Mouse (Mus musculus) limb, embryonic 15.5 days (tissue): Measurements from ENCODE around the gene Neurl4. TPM values are rescaled to one million over a fixed set of nuclear protein-coding genes. Genes with fewer than 3 reads are reported as not detected.

Experiments
- ATAC-seq: fragments of 200-750 bp; cut with Nextera tagmentation; 2 replicates; pipeline ENCODE4 v1.8.0; 2017; ENCODE audit warnings: low read depth, moderate TSS enrichment; ENCODE audit not compliant: insufficient number of reproducible peaks, low FRiP score, low TSS enrichment
- H3K27ac ChIP-seq: fragments of 300-500 bp; sonication (generic); 2 replicates; pipeline ENCODE4 v1.5.1; 2015; ENCODE audit warnings: moderate library complexity, mild to moderate bottlenecking, inconsistent platforms
- H3K27me3 ChIP-seq: fragments of 300-500 bp; sonication (generic); 2 replicates; pipeline ENCODE4 v1.6.1; 2015; ENCODE audit warnings: inconsistent platforms
- H3K36me3 ChIP-seq: fragments of 300-500 bp; sonication (generic); 2 replicates; pipeline ENCODE4 v1.6.1; 2015; ENCODE audit warnings: inconsistent platforms
- H3K4me1 ChIP-seq: fragments of 300-500 bp; sonication (generic); 2 replicates; pipeline ENCODE4 v1.6.1; 2015; ENCODE audit warnings: inconsistent platforms
- H3K4me2 ChIP-seq: fragments of 300-500 bp; sonication (generic); 2 replicates; pipeline ENCODE4 v1.6.1; 2015; ENCODE audit warnings: mild to moderate bottlenecking, inconsistent platforms
- H3K4me3 ChIP-seq: fragments of 300-500 bp; sonication (generic); 2 replicates; pipeline ENCODE4 v1.5.1; 2015; ENCODE audit warnings: mild to moderate bottlenecking, inconsistent platforms
- H3K9ac ChIP-seq: fragments of 300-500 bp; sonication (generic); 2 replicates; pipeline ENCODE4 v1.6.1; 2015; ENCODE audit warnings: inconsistent platforms
- H3K9me3 ChIP-seq: fragments of 300-500 bp; sonication (generic); 2 replicates; pipeline ENCODE4 v1.6.1; 2016; ENCODE audit warnings: inconsistent platforms
- WGBS: fragments of 180-500 bp; shearing (Covaris S2); methylation state at CpG from one replicate; pipeline ENCODE4 v1.1.7; 2015; 5-methylcytosine and 5-hydroxymethylcytosine counted together
- polyA plus RNA-seq: library from polyadenylated mRNA; unstranded; fragments of >200 nt; fragmentation: Nextera tagmentation; extraction: Ambion mirVana; gene quantifications from 2 replicates; pipeline ENCODE4 v1.2.1, GENCODE M21; 2015

Neurl4 gene
- polyA plus RNA-seq, 1 experiment from 2014 or later, result 7.3 TPM

GRCm38 (mm10) chr11:69937385-69937784 is 36.5 kb downstream of the Neurl4 start:
- H3K4me2 ChIP-seq, result no peak overlapping the region
- no peaks in the 10 kb centered on the region for H3K9me3 ChIP-seq
- H3K4me3 ChIP-seq, result no peak overlapping the region
- H3K4me1 ChIP-seq, result peaks cover 48% of the 10 kb centered on the region
- WGBS, result 20% methylated on average over 4 of the region's 4 CpGs
- no peak for ATAC-seq
- H3K27ac ChIP-seq, result peak overlapping the region; percentile 59; the same call in 1 of the 2 replicates
- no peak overlapping the region for H3K9ac ChIP-seq
- H3K36me3 ChIP-seq, result peaks cover 3% of the 10 kb centered on the region; the same call in 1 of the 2 replicates
- H3K27me3 ChIP-seq, result peaks cover 10% of the 10 kb centered on the region; the same call in 1 of the 2 replicates

- no peak overlapping the region for H3K4me3 ChIP-seq
- H3K9ac ChIP-seq, result no peak overlapping the region
- WGBS, result 68% methylated on average over 5 of the region's 5 CpGs
Observed at GRCm38 (mm10) chr11:69937834-69938233, 37.0 kb downstream of the Neurl4 start.

GRCm38 (mm10) chr11:69938401-69938979 is 37.6 kb downstream of the Neurl4 start:
- no peak for ATAC-seq
- Histone ChIP-seq H3K27me3 (peaks cover 10% of the 10 kb centered on the region; the same call in 1 of the 2 replicates), H3K9me3 (no peaks in the 10 kb centered on the region), H3K36me3 (peaks cover 12% of the 10 kb centered on the region), H3K4me3 (no peak overlapping the region), H3K27ac (no peak overlapping the region), H3K4me1 (peaks cover 48% of the 10 kb centered on the region), H3K9ac (no peak overlapping the region), H3K4me2 (no peak overlapping the region)
- 24% methylated on average over 9 of the region's 9 CpGs for WGBS

More at GRCm38 (mm10) chr11:69937834-69938233, 37.0 kb downstream of the Neurl4 start:
- H3K27ac ChIP-seq, result peak overlapping the region; percentile 59; the same call in 1 of the 2 replicates
- H3K36me3 ChIP-seq, result peaks cover 6% of the 10 kb centered on the region
- H3K4me2 ChIP-seq, result no peak overlapping the region
- peaks cover 48% of the 10 kb centered on the region for H3K4me1 ChIP-seq
- H3K9me3 ChIP-seq, result no peaks in the 10 kb centered on the region
- H3K27me3 ChIP-seq, result peaks cover 10% of the 10 kb centered on the region; the same call in 1 of the 2 replicates
- no peak for ATAC-seq

GRCm38 (mm10) chr11:69939181-69939580 is 38.3 kb downstream of the Neurl4 start:
- no peak overlapping the region for H3K4me3 ChIP-seq
- H3K9ac ChIP-seq, result no peak overlapping the region
- peaks cover 44% of the 10 kb centered on the region for H3K4me1 ChIP-seq
- 57% methylated on average over 5 of the region's 5 CpGs for WGBS
- H3K27me3 ChIP-seq, result peaks cover 10% of the 10 kb centered on the region; the same call in 1 of the 2 replicates
- H3K27ac ChIP-seq, result no peak overlapping the region
- H3K4me2 ChIP-seq, result no peak overlapping the region
- ATAC-seq, result no peak
- no peaks in the 10 kb centered on the region for H3K9me3 ChIP-seq
- peaks cover 17% of the 10 kb centered on the region for H3K36me3 ChIP-seq

GRCm38 (mm10) chr11:69939731-69940130 is 38.9 kb downstream of the Neurl4 start:
- peaks cover 10% of the 10 kb centered on the region; the same call in 1 of the 2 replicates for H3K27me3 ChIP-seq
- no peak overlapping the region for H3K9ac ChIP-seq
- peaks cover 22% of the 10 kb centered on the region for H3K36me3 ChIP-seq
- ATAC-seq, result no peak
- no peak overlapping the region for H3K27ac ChIP-seq
- H3K4me1 ChIP-seq, result peaks cover 40% of the 10 kb centered on the region
- 94% methylated on average over 17 of the region's 17 CpGs for WGBS
- H3K9me3 ChIP-seq, result no peaks in the 10 kb centered on the region
- H3K4me3 ChIP-seq, result no peak overlapping the region
- no peak overlapping the region for H3K4me2 ChIP-seq

- H3K4me2 ChIP-seq, result no peak overlapping the region
- WGBS, result 81% methylated on average over 4 of the region's 4 CpGs
- H3K27ac ChIP-seq, result no peak overlapping the region
- peaks cover 32% of the 10 kb centered on the region for H3K4me1 ChIP-seq
- H3K36me3 ChIP-seq, result peaks cover 30% of the 10 kb centered on the region
- H3K9ac ChIP-seq, result no peak overlapping the region
- no peak overlapping the region for H3K4me3 ChIP-seq
- ATAC-seq, result no peak
- no peaks in the 10 kb centered on the region for H3K9me3 ChIP-seq
- H3K27me3 ChIP-seq, result peaks cover 6% of the 10 kb centered on the region; the same call in 1 of the 2 replicates
Observed at GRCm38 (mm10) chr11:69940962-69941361, 40.1 kb downstream of the Neurl4 start.

- no peak overlapping the region for H3K9ac ChIP-seq
- no peak overlapping the region for H3K4me3 ChIP-seq
- H3K4me1 ChIP-seq, result peaks cover 27% of the 10 kb centered on the region
- H3K36me3 ChIP-seq, result peaks cover 30% of the 10 kb centered on the region
- no peaks in the 10 kb centered on the region for H3K27me3 ChIP-seq
- H3K27ac ChIP-seq, result no peak overlapping the region
- WGBS, result 79% methylated on average over 13 of the region's 13 CpGs
- H3K4me2 ChIP-seq, result no peak overlapping the region
- no peaks in the 10 kb centered on the region for H3K9me3 ChIP-seq
- no peak for ATAC-seq
Observed at GRCm38 (mm10) chr11:69945216-69945615, 44.3 kb downstream of the Neurl4 start.

GRCm38 (mm10) chr11:69945997-69946891 is 45.4 kb downstream of the Neurl4 start:
- no peak overlapping the region for H3K27ac ChIP-seq

GRCm38 (mm10) chr11:69947337-69948065 is 46.6 kb downstream of the Neurl4 start:
- Histone ChIP-seq H3K4me3 (peak overlapping the region; percentile 56), H3K4me2 (peak overlapping the region; percentile 70), H3K27me3 (no peaks in the 10 kb centered on the region), H3K4me1 (peaks cover 27% of the 10 kb centered on the region), H3K36me3 (peaks cover 28% of the 10 kb centered on the region), H3K9me3 (no peaks in the 10 kb centered on the region), H3K27ac (peak overlapping the region; percentile 86), H3K9ac (peak overlapping the region; percentile 29; the same call in 1 of the 2 replicates)
- 3% methylated on average over 28 of the region's 29 CpGs for WGBS
- ATAC-seq, result peak; percentile 43; the same call in 1 of the 2 replicates

More at GRCm38 (mm10) chr11:69945997-69946891, 45.4 kb downstream of the Neurl4 start:
- ATAC-seq, result no peak
- Histone ChIP-seq H3K4me1 (peaks cover 27% of the 10 kb centered on the region), H3K9me3 (no peaks in the 10 kb centered on the region), H3K4me2 (peak overlapping the region; percentile 70), H3K4me3 (0 out of 2 replicates have a peak overlapping the region, but pooled peaks have one; percentile 56), H3K36me3 (peaks cover 30% of the 10 kb centered on the region), H3K27me3 (no peaks in the 10 kb centered on the region), H3K9ac (no peak overlapping the region)
- 86% methylated on average over 18 of the region's 18 CpGs for WGBS

- ATAC-seq, result peak; percentile 90
- Histone ChIP-seq H3K9ac (peak within 1 kb of the TSS; percentile 29; the same call in 1 of the 2 replicates), H3K27ac (peak within 1 kb of the TSS; percentile 86), H3K27me3 (no peaks in the 10 kb centered on the region), H3K4me1 (peaks cover 27% of the 10 kb centered on the region), H3K4me3 (peak within 1 kb of the TSS; percentile 56), H3K36me3 (peaks cover 21% of the 10 kb centered on the region), H3K9me3 (no peaks in the 10 kb centered on the region), H3K4me2 (peak within 1 kb of the TSS; percentile 70)
- WGBS, result under 1% methylated on average over 33 of the region's 34 CpGs
Observed at GRCm38 (mm10) chr11:69948066-69948762, 47.3 kb downstream of the Neurl4 start, which contains the start of gene Slc2a4. Slc2a4 (minus strand) TSS chr11:69948188.

- 1% methylated on average over 14 of the region's 14 CpGs for WGBS
- no peaks in the 10 kb centered on the region for H3K27me3 ChIP-seq
Observed at GRCm38 (mm10) chr11:69948763-69949150, 47.9 kb downstream of the Neurl4 start.

More at GRCm38 (mm10) chr11:69948763-69949150, 47.9 kb downstream of the Neurl4 start:
- H3K4me1 ChIP-seq, result peaks cover 27% of the 10 kb centered on the region
- H3K36me3 ChIP-seq, result peaks cover 18% of the 10 kb centered on the region
- peak overlapping the region; percentile 86 for H3K27ac ChIP-seq
- peak; percentile 45 for ATAC-seq
- peak overlapping the region; percentile 27; the same call in 1 of the 2 replicates for H3K9ac ChIP-seq
- H3K4me2 ChIP-seq, result peak overlapping the region; percentile 70
- peak overlapping the region; percentile 56 for H3K4me3 ChIP-seq
- no peaks in the 10 kb centered on the region for H3K9me3 ChIP-seq
